In the genomic region with DNA sequence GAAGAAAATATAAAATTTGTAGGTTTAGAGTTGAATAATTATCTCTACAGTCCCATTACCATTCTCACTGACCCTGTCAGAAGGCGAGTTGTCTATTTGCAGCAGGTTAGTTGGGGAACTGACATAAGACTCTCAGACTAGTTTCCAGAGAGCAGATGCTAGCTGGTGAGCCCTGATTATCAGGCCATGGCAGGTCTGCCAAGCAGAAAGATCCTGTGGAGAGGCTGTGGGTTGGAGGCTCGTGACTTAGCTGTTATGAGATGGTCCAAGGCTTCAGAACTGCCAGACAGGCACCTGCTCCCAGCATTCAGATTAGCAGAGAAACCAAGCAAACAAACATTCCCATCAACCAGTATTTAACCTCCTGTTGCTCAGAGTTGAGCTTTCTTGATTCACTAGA, we compare ENCODE assay signal across 26 mouse cellular contexts. TPM values are rescaled to one million over a fixed set of nuclear protein-coding genes. Genes with fewer than 3 reads are reported as not detected.
"Had no signal": no experiment of that assay in that cellular context is flagged by ENCODE, and none has a peak within 500 bp of the region (broad histone marks: within the 10 kb centered on the region; RNA-seq: fewer than 3 reads in every experiment).

No protein-coding gene starts in this region.

- H3K4me2 ChIP-seq: heart, embryonic 12.5 days; hindbrain, embryonic 13.5 days; hindbrain, embryonic 15.5 days; kidney, embryonic 15.5 days; limb, embryonic 13.5 days; limb, embryonic 15.5 days; liver, embryonic 12.5 days had no signal

- DNase-seq: gastrocnemius, postnatal 14 days; gastrocnemius, postnatal 36 days; heart, adult 11 months; heart, adult 2 months; heart, postnatal 10 days; heart, postnatal 4 days; kidney, adult 11 months; kidney, adult 2 months; kidney, adult 9 months; kidney, postnatal 14 days; kidney, postnatal 36 days; layer of hippocampus, adult 9-11 months; layer of hippocampus, postnatal 36 days had no signal

- H3K9ac ChIP-seq: heart, embryonic 12.5 days; hindbrain, embryonic 13.5 days; hindbrain, embryonic 15.5 days; kidney, embryonic 15.5 days; limb, embryonic 13.5 days; limb, embryonic 15.5 days; liver, embryonic 12.5 days; liver, embryonic 14.5 days had no signal

- H3K9me3 ChIP-seq: heart, embryonic 12.5 days; hindbrain, embryonic 10.5 days; hindbrain, embryonic 13.5 days; hindbrain, embryonic 15.5 days; kidney, embryonic 15.5 days; limb, embryonic 13.5 days; limb, embryonic 15.5 days; liver, embryonic 12.5 days had no signal

- ATAC-seq: inflammation-experienced regulatory T-cells, adult 6 months; intestine, embryonic 16.5 days; liver, embryonic 12.5 days had no signal

- H3K4me1 ChIP-seq: heart, embryonic 12.5 days; hindbrain, embryonic 10.5 days; hindbrain, embryonic 13.5 days; hindbrain, embryonic 15.5 days; kidney, embryonic 15.5 days; limb, embryonic 13.5 days; limb, embryonic 15.5 days; liver, embryonic 12.5 days had no signal

- H3K27me3 ChIP-seq: heart, embryonic 12.5 days; hindbrain, embryonic 13.5 days; limb, embryonic 15.5 days; liver, embryonic 12.5 days had no signal

- H3K27ac ChIP-seq: heart, adult 2 months; hindbrain, embryonic 10.5 days; hindbrain, embryonic 13.5 days; hindbrain, embryonic 15.5 days; kidney, embryonic 15.5 days; kidney, postnatal 0 days; limb, embryonic 13.5 days; limb, embryonic 15.5 days; liver, embryonic 12.5 days; liver, embryonic 14.5 days had no signal

- H3K36me3 ChIP-seq: heart, embryonic 12.5 days; hindbrain, embryonic 10.5 days; hindbrain, embryonic 13.5 days; hindbrain, embryonic 15.5 days; kidney, embryonic 15.5 days; limb, embryonic 13.5 days; limb, embryonic 15.5 days; liver, embryonic 12.5 days had no signal

- H3K4me3 ChIP-seq: heart, adult 2 months; heart, embryonic 12.5 days; hindbrain, embryonic 10.5 days; hindbrain, embryonic 13.5 days; hindbrain, embryonic 15.5 days; kidney, embryonic 15.5 days; limb, embryonic 13.5 days; limb, embryonic 15.5 days; liver, embryonic 12.5 days had no signal

RNA-seq across cellular contexts. Expression of gene Pcdh19, which starts 21.8 kb away (rescaled TPM):
- polyA plus RNA-seq: inflammation-experienced regulatory T-cells, adult 6 months; liver, adult 2 months had no signal
